Mouse (Mus musculus) neural tube, embryonic 13.5 days (tissue): ENCODE measurements around the gene Add1. TPM values are rescaled to one million over a fixed set of nuclear protein-coding genes. Genes with fewer than 3 reads are reported as not detected.

ENCODE experiments used
- ATAC-seq: fragments of 200-750 bp; cut with Nextera tagmentation; 2 replicates; pipeline ENCODE4 v1.8.0; 2017; ENCODE audit warnings: low read depth, mild to moderate bottlenecking, moderate TSS enrichment, moderate library complexity
- H3K27ac ChIP-seq: fragments of 300-500 bp; sonication (generic); replicated peaks from 2 replicates; pipeline ENCODE4 v1.5.1; 2015; ENCODE audit warnings: moderate library complexity, mild to moderate bottlenecking, inconsistent platforms
- H3K27me3 ChIP-seq: fragments of 300-500 bp; sonication (generic); 2 replicates; pipeline ENCODE4 v1.6.1; 2015; ENCODE audit warnings: mild to moderate bottlenecking, inconsistent platforms
- H3K36me3 ChIP-seq: fragments of 300-500 bp; sonication (generic); 2 replicates; pipeline ENCODE4 v1.6.1; 2015; ENCODE audit warnings: mild to moderate bottlenecking, inconsistent platforms
- H3K4me1 ChIP-seq: fragments of 300-500 bp; sonication (generic); replicated peaks from 2 replicates; pipeline ENCODE4 v1.6.1; 2015; ENCODE audit warnings: inconsistent platforms
- H3K4me2 ChIP-seq: fragments of 300-500 bp; sonication (generic); 2 replicates; pipeline ENCODE4 v1.6.1; 2015; ENCODE audit warnings: inconsistent platforms, mild to moderate bottlenecking, moderate library complexity
- H3K4me3 ChIP-seq: fragments of 300-500 bp; sonication (generic); 2 replicates; pipeline ENCODE4 v1.5.1; 2015; ENCODE audit warnings: mild to moderate bottlenecking, inconsistent platforms
- H3K9ac ChIP-seq: fragments of 300-500 bp; sonication (generic); 2 replicates; pipeline ENCODE4 v1.6.1; 2015; ENCODE audit warnings: moderate library complexity, mild to moderate bottlenecking, inconsistent platforms
- H3K9me3 ChIP-seq: fragments of 300-500 bp; sonication (generic); 2 replicates; pipeline ENCODE4 v1.6.1; 2016; ENCODE audit warnings: inconsistent platforms
- WGBS: fragments of 180-500 bp; shearing (Covaris S2); methylation state at CpG from one replicate; pipeline ENCODE4 v1.1.7; 2015; 5-methylcytosine and 5-hydroxymethylcytosine counted together
- polyA plus RNA-seq: library from polyadenylated mRNA; unstranded; fragments of >200 nt; fragmentation: Nextera tagmentation; extraction: Ambion mirVana; gene quantifications from 2 replicates; pipeline ENCODE4 v1.2.1, GENCODE M21; 2015

The Add1 gene
- 208 and 221 TPM in 2 replicates for polyA plus RNA-seq

- Histone ChIP-seq H3K4me3 (peak within 1 kb of the TSS; percentile 95), H3K4me1 (peaks cover 21% of the 10 kb centered on the region), H3K36me3 (no peaks in the 10 kb centered on the region), H3K27me3 (no peaks in the 10 kb centered on the region), H3K4me2 (peak within 1 kb of the TSS; percentile 75), H3K27ac (peak within 1 kb of the TSS; percentile 95), H3K9ac (peak within 1 kb of the TSS; percentile 99), H3K9me3 (no peaks in the 10 kb centered on the region)
- under 1% methylated on average over 80 of the region's 84 CpGs for WGBS
- peak; percentile 100 for ATAC-seq
Observed at GRCm38 (mm10) chr5:34573268-34574221, at the start of gene Add1. TSS of gene Add1 (plus strand) at chr5:34573664.

GRCm38 (mm10) chr5:34523958-34524485, 49.4 kb upstream of the Add1 start:
- 55% methylated on average over 4 of the region's 4 CpGs for whole genome bisulfite sequencing
- no peak for ATAC-seq
- H3K4me1 ChIP-seq = peaks cover 8% of the 10 kb centered on the region; the same call in 1 of the 2 replicates

GRCm38 (mm10) chr5:34524511-34524910, 49.0 kb upstream of the Add1 start:
- no peak for ATAC-seq
- Histone ChIP-seq H3K27me3 (peaks cover 11% of the 10 kb centered on the region), H3K4me3 (no peak overlapping the region), H3K36me3 (no peaks in the 10 kb centered on the region), H3K27ac (no peak overlapping the region), H3K9me3 (no peaks in the 10 kb centered on the region), H3K9ac (no peak overlapping the region), H3K4me2 (no peak overlapping the region), H3K4me1 (peaks cover 8% of the 10 kb centered on the region; the same call in 1 of the 2 replicates)

More at GRCm38 (mm10) chr5:34523958-34524485, 49.4 kb upstream of the Add1 start:
- Histone ChIP-seq H3K27me3 (peaks cover 11% of the 10 kb centered on the region), H3K27ac (no peak overlapping the region), H3K9me3 (no peaks in the 10 kb centered on the region), H3K36me3 (no peaks in the 10 kb centered on the region), H3K4me3 (no peak overlapping the region), H3K9ac (no peak overlapping the region), H3K4me2 (no peak overlapping the region)

GRCm38 (mm10) chr5:34525663-34526476, 47.6 kb upstream of the Add1 start, which contains the start of gene Sh3bp2:
TSS of gene Sh3bp2 (plus strand) at chr5:34525838.
- peak; percentile 91 for ATAC-seq
- H3K9ac ChIP-seq = peak within 1 kb of the TSS; percentile 64
- H3K36me3 ChIP-seq = no peaks in the 10 kb centered on the region
- peaks cover 11% of the 10 kb centered on the region for H3K27me3 ChIP-seq
- WGBS = 3% methylated on average over 38 of the region's 38 CpGs
- no peaks in the 10 kb centered on the region for H3K9me3 ChIP-seq
- H3K4me2 ChIP-seq = peak within 1 kb of the TSS; percentile 65
- H3K4me3 ChIP-seq = peak within 1 kb of the TSS; percentile 44
- peaks cover 8% of the 10 kb centered on the region; the same call in 1 of the 2 replicates for H3K4me1 ChIP-seq
- H3K27ac ChIP-seq = no peak within 1 kb of the TSS

- Histone ChIP-seq H3K9ac (no peak overlapping the region), H3K4me2 (peak overlapping the region; percentile 65; the same call in 1 of the 2 replicates), H3K36me3 (no peaks in the 10 kb centered on the region), H3K27me3 (peaks cover 11% of the 10 kb centered on the region), H3K4me1 (peaks cover 8% of the 10 kb centered on the region; the same call in 1 of the 2 replicates), H3K27ac (no peak overlapping the region), H3K9me3 (no peaks in the 10 kb centered on the region), H3K4me3 (no peak overlapping the region)
- ATAC-seq = no peak
- WGBS = 40% methylated on average over 5 of the region's 5 CpGs
Observed at GRCm38 (mm10) chr5:34526477-34526775, 47.0 kb upstream of the Add1 start.

- ATAC-seq = no peak
- no peaks in the 10 kb centered on the region for H3K36me3 ChIP-seq
- no peak overlapping the region for H3K4me2 ChIP-seq
- no peaks in the 10 kb centered on the region for H3K9me3 ChIP-seq
- no peak overlapping the region for H3K4me3 ChIP-seq
- H3K4me1 ChIP-seq = peaks cover 8% of the 10 kb centered on the region; the same call in 1 of the 2 replicates
- H3K27ac ChIP-seq = no peak overlapping the region
- 77% methylated on average over 2 of the region's 2 CpGs for WGBS
- H3K27me3 ChIP-seq = peaks cover 11% of the 10 kb centered on the region
- no peak overlapping the region for H3K9ac ChIP-seq
Observed at GRCm38 (mm10) chr5:34527352-34527751, 46.1 kb upstream of the Add1 start.

- ATAC-seq = no peak
- H3K27me3 ChIP-seq = peaks cover 11% of the 10 kb centered on the region
- WGBS = 83% methylated on average over 5 of the region's 5 CpGs
Observed at GRCm38 (mm10) chr5:34528724-34529123, 44.7 kb upstream of the Add1 start.

GRCm38 (mm10) chr5:34530116-34530515, 43.3 kb upstream of the Add1 start:
- Histone ChIP-seq H3K4me1 (peaks cover 8% of the 10 kb centered on the region; the same call in 1 of the 2 replicates), H3K36me3 (no peaks in the 10 kb centered on the region), H3K27ac (no peak overlapping the region), H3K9ac (no peak overlapping the region), H3K4me3 (no peak overlapping the region), H3K9me3 (no peaks in the 10 kb centered on the region), H3K4me2 (no peak overlapping the region), H3K27me3 (peaks cover 11% of the 10 kb centered on the region; the same call in 1 of the 2 replicates)
- WGBS = 76% methylated on average over 5 of the region's 5 CpGs
- no peak for ATAC-seq

More at GRCm38 (mm10) chr5:34528724-34529123, 44.7 kb upstream of the Add1 start:
- H3K36me3 ChIP-seq = no peaks in the 10 kb centered on the region
- H3K4me2 ChIP-seq = no peak overlapping the region
- H3K4me3 ChIP-seq = no peak overlapping the region
- no peak overlapping the region for H3K9ac ChIP-seq
- H3K27ac ChIP-seq = no peak overlapping the region
- no peaks in the 10 kb centered on the region for H3K9me3 ChIP-seq
- H3K4me1 ChIP-seq = peaks cover 8% of the 10 kb centered on the region; the same call in 1 of the 2 replicates

- H3K4me1 ChIP-seq = peaks cover 5% of the 10 kb centered on the region; the same call in 1 of the 2 replicates
- 47% methylated on average over 4 of the region's 4 CpGs for WGBS
- no peak overlapping the region for H3K27ac ChIP-seq
- peaks cover 11% of the 10 kb centered on the region; the same call in 1 of the 2 replicates for H3K27me3 ChIP-seq
- H3K4me2 ChIP-seq = no peak overlapping the region
- no peak overlapping the region for H3K4me3 ChIP-seq
- no peaks in the 10 kb centered on the region for H3K9me3 ChIP-seq
- no peak overlapping the region for H3K9ac ChIP-seq
- H3K36me3 ChIP-seq = no peaks in the 10 kb centered on the region
- no peak for ATAC-seq
Observed at GRCm38 (mm10) chr5:34530687-34531086, 42.8 kb upstream of the Add1 start.

- Histone ChIP-seq H3K4me2 (no peak overlapping the region), H3K27ac (no peak overlapping the region), H3K36me3 (no peaks in the 10 kb centered on the region), H3K4me3 (no peak overlapping the region), H3K27me3 (no peaks in the 10 kb centered on the region), H3K4me1 (no peaks in the 10 kb centered on the region), H3K9ac (no peak overlapping the region), H3K9me3 (no peaks in the 10 kb centered on the region)
- no peak for ATAC-seq
- 76% methylated on average over 5 of the region's 5 CpGs for WGBS
Observed at GRCm38 (mm10) chr5:34533066-34533465, 40.4 kb upstream of the Add1 start.

GRCm38 (mm10) chr5:34533820-34534219, 39.6 kb upstream of the Add1 start:
- Histone ChIP-seq H3K4me1 (no peaks in the 10 kb centered on the region), H3K4me3 (no peak overlapping the region), H3K9me3 (no peaks in the 10 kb centered on the region), H3K4me2 (no peak overlapping the region), H3K27me3 (no peaks in the 10 kb centered on the region), H3K36me3 (no peaks in the 10 kb centered on the region), H3K9ac (no peak overlapping the region), H3K27ac (no peak overlapping the region)
- no peak for ATAC-seq
- 76% methylated on average over 3 of the region's 3 CpGs for WGBS
